Mouse (Mus musculus) neutrophil, adult 5-6 weeks (primary cell): ENCODE measurements around the gene Cux1. TPM values are rescaled to one million over a fixed set of nuclear protein-coding genes. Genes with fewer than 3 reads are reported as not detected.
A peak's percentile ranks its signal among the peaks of the same experiment; 100 is the strongest.

Source experiments
- ATAC-seq: fragments of 151-379, 151-347 bp; 2 replicates; pipeline ENCODE4 v1.8.0; 2017; ENCODE audit warnings: mild to moderate bottlenecking, moderate TSS enrichment; ENCODE audit not compliant: insufficient number of reproducible peaks, poor library complexity, low FRiP score, severe bottlenecking; ENCODE audit errors: extremely low read depth
- total RNA-seq: library from RNA; stranded (forward); fragments of 200-1000 nt; gene quantifications from 2 replicates; pipeline ENCODE4 v1.2.3, GENCODE M21; 2017

Gene Cux1
- total RNA-seq, 1 experiment from 2014 or later, result 126 TPM

DNA sequence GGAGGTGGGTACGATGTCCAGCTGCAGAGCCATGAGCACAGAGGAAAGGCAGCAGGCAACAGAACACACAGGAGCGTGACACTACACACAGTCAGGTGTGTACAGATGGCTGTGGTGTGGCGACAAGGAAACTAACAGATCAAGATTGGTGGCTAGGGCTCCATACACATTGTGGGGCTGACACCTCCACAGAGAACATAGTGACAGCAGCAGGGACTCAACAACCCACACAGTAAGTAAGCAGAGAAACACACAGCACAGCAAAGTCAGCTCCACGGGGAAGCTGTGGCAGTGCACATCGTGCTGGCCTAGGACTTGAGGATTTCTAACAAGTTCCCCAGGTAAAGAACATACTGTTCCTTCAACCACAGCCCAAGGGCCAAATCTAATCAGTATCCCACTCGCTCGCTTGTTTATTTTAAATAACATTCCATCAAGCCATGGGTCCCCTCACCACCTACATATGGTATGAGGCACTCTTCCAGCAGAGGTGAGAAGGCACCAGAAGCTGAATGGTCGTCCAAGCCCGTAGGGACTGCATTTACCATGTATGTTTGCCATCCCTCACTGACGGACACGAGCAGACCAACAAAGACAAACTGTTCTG lies 108.3 kb downstream of the Cux1 start:
- ATAC-seq, result no peak

DNA sequence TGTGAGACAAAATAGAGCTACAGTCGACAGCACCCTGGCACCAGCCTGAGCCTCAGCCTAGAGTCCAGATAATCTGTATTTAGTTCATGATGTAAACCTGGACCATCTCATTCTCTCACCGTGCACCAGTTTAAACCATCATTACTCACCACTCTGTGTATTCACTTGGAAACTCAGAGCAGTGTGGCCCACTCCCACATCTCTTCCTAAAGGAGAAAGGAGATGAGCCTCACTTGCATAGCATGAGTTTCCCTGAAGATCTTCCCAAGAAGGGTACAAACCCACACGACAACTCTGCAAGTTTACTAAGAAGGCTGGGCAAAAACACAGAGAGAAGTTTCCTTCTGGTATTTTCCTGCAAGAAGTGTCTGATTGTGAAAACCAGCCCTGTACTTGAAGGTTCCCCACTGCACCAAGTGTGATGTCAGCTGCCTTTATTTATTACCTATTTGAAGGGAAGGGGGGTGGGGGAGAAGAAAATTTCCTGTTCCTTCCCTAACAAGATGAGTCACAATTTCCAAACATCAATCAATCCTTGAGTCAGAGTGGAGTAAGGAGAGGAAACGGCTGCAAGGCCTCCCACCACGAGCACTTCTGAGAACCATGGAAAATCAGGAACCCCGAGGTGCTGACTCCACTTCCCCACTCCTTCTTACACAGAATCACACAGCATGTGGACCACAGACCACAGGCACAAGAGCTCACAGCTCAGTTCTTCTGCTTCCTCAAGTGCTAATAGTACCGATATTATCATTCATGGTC lies 109.0 kb downstream of the Cux1 start:
- ATAC-seq, result peak; percentile 65

DNA sequence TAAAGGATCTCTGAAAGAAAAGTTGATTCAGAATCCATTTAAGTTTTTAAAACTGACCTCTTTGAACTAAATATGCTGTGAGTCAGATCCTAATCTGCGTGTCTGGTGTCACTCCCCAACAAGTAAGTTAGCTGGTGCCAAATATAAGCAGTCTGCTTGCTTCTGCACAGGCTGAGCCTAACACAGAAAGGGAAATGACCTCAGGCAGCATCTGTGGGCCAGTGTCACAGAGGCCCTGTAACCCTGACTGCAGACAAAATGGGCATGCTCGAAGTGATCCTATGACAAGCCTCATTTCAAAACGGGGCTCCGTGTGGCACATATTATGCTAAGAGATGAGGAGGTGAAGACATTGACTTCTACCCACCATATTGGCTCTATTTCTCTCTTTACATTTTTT lies 110.9 kb downstream of the Cux1 start:
- ATAC-seq, result no peak

DNA sequence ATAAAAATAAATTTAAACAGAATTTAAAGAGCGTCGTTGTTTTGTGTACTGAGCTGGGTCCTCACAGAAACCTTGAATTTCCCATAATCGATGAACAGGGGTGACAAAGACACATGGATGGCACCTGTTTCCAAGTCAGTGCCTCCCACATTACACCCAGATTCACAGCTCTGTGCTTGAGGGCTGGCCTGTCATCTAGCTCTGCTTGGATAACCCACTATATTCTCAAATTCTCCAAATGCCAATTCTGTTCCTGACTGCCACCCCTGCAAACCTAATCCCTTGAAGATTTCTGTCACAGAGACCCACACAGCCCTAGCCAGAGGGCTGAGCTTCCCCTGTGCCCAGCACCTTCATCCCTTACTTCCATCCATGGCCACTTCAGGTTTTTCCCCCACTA lies 114.6 kb downstream of the Cux1 start:
- no peak for ATAC-seq

DNA sequence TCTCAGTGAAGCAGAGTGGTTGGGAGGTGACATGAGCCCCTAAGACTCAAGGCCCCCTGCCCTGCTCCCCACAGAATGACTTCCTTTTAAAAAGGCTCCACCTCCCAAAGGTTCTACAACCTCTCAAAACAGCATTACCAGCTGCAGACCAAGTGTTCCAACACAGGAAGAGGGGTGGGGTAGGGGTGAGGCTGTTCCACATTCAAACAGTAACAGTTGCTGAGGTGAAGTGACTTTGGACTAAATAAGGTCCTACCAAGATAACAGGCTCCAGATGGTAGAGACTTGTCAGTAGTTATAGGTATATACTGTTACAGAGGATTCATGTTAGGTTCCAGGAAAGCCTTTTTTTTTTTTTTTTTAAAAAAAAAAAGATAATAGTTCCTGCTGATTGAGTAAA lies 117.5 kb downstream of the Cux1 start:
- peak; percentile 30; the same call in 1 of the 2 replicates for ATAC-seq

DNA sequence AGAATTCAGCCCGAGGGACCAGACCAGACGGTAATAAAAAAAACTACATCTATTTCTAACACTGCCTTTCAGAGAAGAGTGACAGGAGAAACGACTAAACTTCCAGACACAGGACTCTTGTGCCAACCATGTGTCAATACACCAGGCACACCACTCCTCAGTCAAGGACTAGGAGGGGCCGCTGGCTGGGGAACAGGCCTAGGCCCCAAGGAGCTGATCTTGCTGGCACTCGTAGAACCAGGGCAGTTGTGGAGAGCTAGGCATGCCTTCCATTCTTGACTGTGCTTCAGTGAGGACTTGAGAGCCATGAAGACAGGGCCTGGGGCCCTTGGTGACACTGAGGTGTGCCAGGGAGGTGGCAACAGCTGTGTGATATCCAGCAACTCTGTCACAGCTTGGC lies 121.3 kb downstream of the Cux1 start:
- ATAC-seq, result no peak

DNA sequence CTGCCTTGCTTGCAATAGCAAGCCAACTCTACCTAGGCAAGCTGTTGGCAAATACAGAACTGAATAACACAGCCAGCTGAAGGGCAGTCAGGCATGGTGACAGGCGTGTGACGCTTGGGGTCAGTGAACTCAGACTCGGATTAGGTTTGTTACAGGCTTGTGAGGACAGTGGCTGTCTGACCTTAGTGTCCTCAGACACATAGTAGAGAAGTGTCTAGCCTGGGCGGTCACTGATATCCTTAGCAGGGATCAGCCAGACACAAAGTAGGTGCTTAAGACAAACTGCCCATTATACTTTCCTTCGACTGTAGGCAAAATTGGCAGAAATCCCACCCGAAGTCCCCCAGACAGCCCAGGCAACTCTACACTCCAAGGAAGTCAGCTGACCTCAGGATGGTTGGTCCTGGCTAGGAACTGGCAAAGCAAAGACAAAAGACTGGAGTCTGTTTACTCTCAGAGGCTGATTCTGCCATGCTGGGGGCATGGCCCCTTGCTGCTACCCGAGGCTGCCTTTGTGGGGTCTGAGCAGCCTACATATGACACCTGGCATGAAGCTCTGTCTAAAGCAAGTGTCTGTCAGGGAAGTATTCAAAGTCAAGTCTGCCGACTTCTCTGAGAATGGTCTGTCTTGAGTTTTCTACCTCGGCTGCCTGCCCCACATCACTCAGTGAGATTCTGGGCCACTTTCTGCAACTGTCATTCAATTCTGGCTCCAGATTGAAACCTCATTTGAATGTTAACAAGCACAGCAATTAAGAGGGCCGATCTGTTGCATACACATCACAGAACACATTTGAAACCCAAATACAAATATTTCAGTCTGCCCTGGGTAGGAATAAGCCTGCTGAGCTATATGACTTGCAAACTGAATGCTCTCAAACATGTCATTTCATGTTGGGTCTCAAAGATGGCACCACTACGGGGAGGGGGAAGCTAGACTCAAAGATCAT lies 124.8 kb downstream of the Cux1 start:
- ATAC-seq, result peak; percentile 55; the same call in 1 of the 2 replicates

DNA sequence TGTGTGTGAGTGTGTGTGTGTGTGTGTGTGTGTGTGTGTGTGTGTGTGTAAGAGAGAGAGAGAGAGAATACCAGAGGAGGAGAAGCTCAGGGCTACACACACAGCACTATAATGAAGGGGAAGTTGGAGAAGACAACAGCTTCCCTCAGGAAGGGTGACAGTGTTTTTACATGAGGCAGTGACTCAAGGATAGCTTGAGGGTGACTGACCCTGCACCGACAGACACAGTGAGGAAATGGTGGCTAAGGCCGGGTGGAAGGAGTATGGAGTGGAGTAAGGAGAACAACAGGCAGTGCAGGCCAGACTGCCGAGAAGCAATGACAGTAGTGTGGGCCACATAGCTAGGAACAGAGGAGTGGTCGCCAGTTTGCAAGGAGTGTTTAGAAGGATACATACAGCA lies 137.6 kb downstream of the Cux1 start:
- peak; percentile 48 for ATAC-seq

DNA sequence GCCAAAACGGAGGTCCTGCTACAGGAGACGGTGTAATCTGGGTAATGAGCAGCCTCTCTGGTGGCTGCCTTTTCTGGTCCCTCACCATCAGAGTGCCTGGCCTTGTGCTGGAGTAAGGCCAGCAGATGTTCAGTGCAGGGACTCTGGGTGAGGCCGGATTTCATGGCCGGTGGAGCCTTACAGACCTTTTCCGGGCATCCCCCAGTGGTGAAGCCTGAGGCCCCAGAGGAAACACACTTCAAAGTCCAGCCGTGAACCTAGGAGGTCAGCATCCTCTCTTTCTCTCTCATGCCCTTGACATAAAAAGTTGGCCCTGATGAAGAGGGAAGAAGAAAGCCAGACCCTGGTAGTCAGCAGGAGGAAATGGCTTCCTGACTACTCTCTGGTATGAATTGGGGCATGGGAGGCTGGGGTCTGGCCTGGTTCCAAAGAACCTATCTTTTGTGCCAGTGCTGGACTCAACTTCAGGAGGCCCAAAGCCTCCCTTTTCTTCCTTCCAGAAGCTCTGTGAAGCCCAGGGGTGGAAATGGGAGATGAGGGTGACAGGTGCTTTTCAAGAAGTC lies 138.7 kb downstream of the Cux1 start:
- ATAC-seq, result peak; percentile 25; the same call in 1 of the 2 replicates

DNA sequence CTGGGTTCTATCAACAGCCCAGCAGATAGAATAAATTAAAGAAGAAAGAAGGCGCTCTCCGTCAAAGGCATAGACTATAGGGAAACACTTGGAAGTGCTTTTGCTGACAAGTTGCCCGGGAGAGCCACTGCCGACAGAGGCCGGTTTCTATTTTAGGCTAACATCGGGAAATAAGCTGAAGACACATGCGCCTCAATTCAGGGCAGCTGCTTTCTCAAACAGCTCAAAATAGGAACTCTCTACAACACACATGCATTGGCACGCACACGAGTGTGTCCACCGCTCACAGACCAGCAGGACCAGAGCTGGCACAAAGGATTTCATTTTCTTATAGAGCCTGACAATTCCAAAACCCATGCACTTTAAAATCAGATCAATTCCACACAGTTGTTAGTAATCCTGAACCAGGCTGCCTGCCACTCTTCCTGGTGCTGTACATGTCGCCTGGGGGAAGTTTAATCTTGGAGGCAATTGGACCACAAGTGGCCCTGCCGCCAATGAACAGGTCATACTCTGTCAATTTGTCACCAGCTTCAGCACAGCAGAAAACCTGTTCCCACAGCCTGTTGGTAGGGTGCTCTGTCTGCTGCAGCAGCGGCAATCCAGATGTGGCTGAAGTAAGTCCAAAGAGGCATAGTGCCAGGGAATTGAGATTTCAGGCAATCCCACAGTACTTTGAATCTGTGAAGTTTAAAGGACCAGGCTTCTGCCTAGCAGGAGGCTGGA lies 139.4 kb downstream of the Cux1 start:
- no peak for ATAC-seq

DNA sequence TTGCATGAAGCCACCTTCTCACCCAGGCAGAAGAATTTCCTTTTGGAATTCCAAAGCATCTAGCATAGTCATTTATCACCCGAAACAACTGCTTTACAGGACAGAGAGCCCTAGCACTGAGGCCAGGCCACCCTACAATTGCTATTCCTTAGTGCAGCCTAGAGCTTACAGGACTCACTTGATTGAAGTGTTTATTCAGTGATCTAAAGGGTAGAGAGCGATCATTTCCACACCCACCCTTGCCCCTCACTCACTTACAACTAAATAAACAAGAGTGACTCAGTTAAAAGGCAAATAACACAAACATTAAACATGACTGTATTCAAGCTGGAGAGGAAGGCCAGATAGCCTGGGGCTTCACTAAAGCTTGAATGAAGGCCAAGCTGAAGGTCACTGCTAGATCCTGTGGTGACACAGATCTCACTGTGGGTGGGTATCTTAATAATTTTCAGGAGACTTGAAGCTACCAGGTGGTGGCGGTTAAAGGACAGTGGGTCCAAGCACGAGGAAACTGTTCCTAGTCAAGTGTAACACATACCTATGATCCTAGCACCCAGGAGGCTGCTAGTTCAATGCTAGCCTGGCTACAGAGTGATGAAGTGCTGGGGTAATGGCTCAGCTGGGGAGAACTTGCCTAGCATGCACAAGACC lies 140.0 kb downstream of the Cux1 start:
- no peak for ATAC-seq

DNA sequence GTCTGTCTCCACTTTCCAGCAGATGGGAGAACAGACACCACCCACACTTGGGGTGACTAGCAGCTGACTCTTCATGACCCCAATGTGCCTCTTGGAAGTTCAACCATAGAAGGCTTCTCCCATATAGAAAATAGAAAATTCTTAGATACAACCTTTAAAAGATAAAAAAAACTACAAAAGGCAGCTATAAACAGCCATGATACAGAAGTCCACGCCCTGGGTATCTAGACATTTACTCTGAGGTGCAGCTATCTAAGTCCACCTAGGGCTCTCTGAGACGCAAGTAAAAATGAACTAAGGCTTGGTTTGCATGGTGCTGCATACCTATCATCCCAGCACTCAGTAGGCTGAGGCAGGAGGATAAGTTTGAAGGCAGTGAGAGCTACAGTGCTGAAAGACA lies 144.3 kb downstream of the Cux1 start:
- ATAC-seq, result no peak

DNA sequence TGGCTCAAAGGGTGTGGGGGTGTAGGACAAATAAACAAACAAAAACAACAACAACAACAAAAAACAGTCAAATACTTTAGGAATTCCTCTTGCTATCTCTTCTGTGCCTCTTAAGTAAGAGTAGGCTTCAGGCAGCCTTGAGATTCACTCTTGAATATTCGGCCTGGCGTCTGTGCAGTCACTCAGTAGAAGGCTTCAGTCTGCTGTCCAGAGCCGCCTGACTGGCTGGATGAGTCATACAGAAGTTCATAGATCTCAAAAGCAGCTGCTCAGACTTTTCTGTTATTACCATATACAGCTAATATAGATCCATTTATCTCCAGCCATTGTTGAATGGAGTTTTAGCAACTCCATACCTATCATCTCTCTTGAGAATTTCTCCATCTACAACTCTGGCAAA lies 145.4 kb downstream of the Cux1 start:
- ATAC-seq, result no peak

DNA sequence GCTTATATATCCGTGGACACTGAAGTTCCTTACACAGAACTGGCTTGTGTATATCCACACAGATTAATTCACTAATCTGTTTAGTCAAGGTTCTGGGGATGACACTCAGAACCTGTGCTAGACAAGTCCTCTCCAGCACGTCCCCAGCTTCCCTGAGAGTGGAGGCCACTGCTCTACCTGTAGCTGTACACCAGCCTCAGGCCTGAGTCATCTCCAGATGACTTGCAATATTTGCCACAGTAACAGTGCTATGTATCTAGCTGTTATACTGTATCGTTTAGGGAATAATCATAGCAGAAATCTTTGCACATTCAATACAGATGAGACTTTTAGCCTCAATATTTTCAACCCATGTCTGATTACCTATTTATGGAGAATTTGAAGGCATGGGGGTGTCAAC lies 146.0 kb downstream of the Cux1 start:
- ATAC-seq, result peak; percentile 47; the same call in 1 of the 2 replicates

DNA sequence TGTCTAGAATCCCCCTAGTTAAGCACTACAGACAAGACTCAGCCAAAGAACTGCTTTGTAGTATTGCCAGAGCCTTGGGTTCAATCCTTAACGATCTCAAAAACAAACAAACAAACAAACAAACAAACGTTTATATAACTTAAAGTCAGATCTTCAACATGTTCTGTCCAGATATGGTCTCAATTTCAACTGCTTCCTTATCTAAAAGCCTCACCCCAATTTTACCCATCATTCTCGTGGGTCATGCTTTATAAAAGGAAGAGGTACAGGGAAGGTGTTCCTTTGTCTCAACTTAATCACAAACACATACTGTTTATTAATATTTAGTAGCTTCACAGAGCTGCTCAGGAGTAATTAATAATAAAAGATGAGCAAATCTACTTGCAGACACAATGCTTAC lies 146.9 kb downstream of the Cux1 start:
- ATAC-seq, result no peak

DNA sequence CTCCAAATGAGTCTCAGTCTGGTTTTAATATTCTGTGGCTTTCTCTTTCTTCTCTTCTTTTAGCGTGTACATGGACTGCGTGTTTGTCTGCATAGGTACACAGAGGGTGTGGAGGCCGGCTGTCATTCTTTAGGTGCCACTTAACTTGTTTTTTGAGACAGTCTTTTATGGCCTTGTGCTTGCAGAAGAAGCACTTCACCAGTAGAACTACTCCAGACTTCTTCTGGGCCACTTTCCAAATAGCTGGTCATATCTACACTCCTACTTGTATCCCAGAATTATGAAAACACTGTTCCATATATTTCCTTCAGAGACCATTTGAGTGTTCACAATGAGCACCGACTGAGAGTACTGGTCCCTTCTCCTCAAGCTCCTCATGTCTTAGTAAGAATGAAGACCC lies 149.4 kb downstream of the Cux1 start:
- ATAC-seq, result no peak

DNA sequence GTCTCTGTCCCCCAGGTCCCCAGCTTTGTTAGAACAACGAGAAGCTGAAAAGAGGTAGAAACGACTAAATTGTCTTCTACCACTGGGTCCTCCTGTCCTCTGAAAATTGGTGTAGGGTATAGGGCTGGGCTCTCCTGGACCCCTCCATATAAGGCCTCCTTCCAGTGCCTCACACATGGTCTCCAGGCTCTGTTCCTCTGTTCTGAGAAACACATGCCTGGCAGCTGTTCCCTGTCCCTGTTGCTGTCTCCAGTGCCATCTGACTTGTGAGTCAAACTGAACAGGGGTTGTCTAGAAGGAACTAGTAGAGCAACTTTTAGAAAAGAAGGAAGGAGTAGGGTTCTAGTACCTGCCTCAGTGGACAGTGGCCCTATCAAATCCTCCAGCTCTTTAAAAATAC lies 152.8 kb downstream of the Cux1 start:
- ATAC-seq, result no peak

DNA sequence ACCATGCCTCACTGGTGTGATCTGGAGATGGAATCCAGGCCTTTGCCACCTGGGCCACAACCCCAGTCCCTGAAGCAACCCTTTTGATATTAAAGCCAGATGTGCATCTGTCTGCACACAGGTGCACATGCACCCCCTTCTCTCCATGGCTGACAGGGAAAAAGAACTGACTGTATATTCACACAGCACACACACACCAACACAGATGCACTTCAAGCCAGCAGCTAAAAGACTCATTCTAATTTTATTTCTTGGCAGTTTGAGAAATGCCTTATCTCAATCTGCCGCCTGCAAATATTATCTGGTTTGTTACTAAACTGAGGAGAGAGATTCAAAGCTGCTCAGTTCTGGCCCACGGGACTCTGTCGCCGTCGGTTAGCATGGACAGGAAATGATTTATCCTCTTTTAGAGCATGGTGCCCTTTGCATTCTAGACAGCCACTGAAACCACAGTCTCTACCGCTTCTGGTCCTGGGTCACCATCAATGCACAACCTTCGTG lies 156.6 kb downstream of the Cux1 start:
- ATAC-seq, result no peak
